Mouse (Mus musculus): ENCODE measurements around the gene Sort1.
A peak's percentile ranks its signal among the peaks of the same experiment; 100 is the strongest.

GRCm38 (mm10) chr3:108401692-108402527 lies 118.0 kb downstream of the Sort1 start:
- TF ChIP-seq CTCF (IDR thresholded peaks at IDR 0.05; ENCODE audit: extremely low read depth, insufficient read length, insufficient replicate concordance, low read depth, low read length): peak; percentile 96; the same call in 1 of the 2 replicates
- TF ChIP-seq POLR2A (IDR thresholded peaks at IDR 0.05; ENCODE audit: low read depth, low read length): 0 out of 2 replicates have a peak, but pooled peaks have one; percentile 7
